Mouse (Mus musculus) gastrocnemius, postnatal 25 days (tissue): ENCODE data around the gene Gpd1l. TPM values are rescaled to one million over a fixed set of nuclear protein-coding genes. Genes with fewer than 3 reads are reported as not detected.

ENCODE experiments used
- total RNA-seq, 2 experiments: library from RNA; stranded (reverse); gene quantifications; 1 replicate in 1 of 2; 2 replicates in 1 of 2; pipeline ENCODE4 v1.2.3; 2021

Gene Gpd1l
- total RNA-seq, 2 experiments from 2014 or later, result 17.6 to 18.4 TPM

Other genes with a start within 250 kb of the Gpd1l start
- 10 to 100 TPM; 29.3 to 32.0 TPM for gene Dync1li1, start 245.2 kb downstream of the Gpd1l start, total RNA-seq
- 1 to 10 TPM; 7.9 to 8.1 TPM for gene Cmtm6, start 202.9 kb downstream of the Gpd1l start, total RNA-seq
- gene Cmtm7, start 152.1 kb downstream of the Gpd1l start, total RNA-seq, result 1 to 10 TPM; 4.2 to 5.8 TPM
- gene Cmtm8, start 89.8 kb downstream of the Gpd1l start, total RNA-seq, result 1 to 10 TPM; 1.9 to 2.2 TPM
- 1 to 10 TPM; 3.2 to 3.6 TPM for gene Osbpl10, start 44.6 kb upstream of the Gpd1l start, total RNA-seq
- 10 to 100 TPM; 11.9 to 22.3 TPM for gene Rps27rt, start 48.8 kb upstream of the Gpd1l start, total RNA-seq